Mouse (Mus musculus) embryonic facial prominence, embryonic 13.5 days (tissue): ENCODE measurements around the gene Prss38. TPM values are rescaled to one million over a fixed set of nuclear protein-coding genes. Genes with fewer than 3 reads are reported as not detected.

Source experiments
- ATAC-seq: fragments of 200-750 bp; cut with Nextera tagmentation; 2 replicates; pipeline ENCODE4 v1.8.0; 2017; ENCODE audit warnings: low read depth; ENCODE audit not compliant: insufficient number of reproducible peaks, insufficient read depth, low FRiP score, low TSS enrichment
- H3K27ac ChIP-seq: fragments of 300-500 bp; sonication (generic); 2 replicates; pipeline ENCODE4 v1.5.1; 2015; ENCODE audit warnings: moderate library complexity, mild to moderate bottlenecking, inconsistent platforms
- H3K27me3 ChIP-seq: fragments of 300-500 bp; sonication (generic); 2 replicates; pipeline ENCODE4 v1.6.1; 2015; ENCODE audit warnings: mild to moderate bottlenecking, inconsistent platforms
- H3K36me3 ChIP-seq: fragments of 300-500 bp; sonication (generic); 2 replicates; pipeline ENCODE4 v1.6.1; 2015; ENCODE audit warnings: mild to moderate bottlenecking, inconsistent platforms
- H3K4me1 ChIP-seq: fragments of 300-500 bp; sonication (generic); 2 replicates; pipeline ENCODE4 v1.6.1; 2015; ENCODE audit warnings: inconsistent platforms
- H3K4me2 ChIP-seq: fragments of 300-500 bp; sonication (generic); 2 replicates; pipeline ENCODE4 v1.6.1; 2015; ENCODE audit warnings: moderate library complexity, mild to moderate bottlenecking, inconsistent platforms
- H3K4me3 ChIP-seq: fragments of 300-500 bp; sonication (generic); 2 replicates; pipeline ENCODE4 v1.5.1; 2015; ENCODE audit warnings: mild to moderate bottlenecking, inconsistent platforms
- H3K9ac ChIP-seq: fragments of 300-500 bp; sonication (generic); 2 replicates; pipeline ENCODE4 v1.6.1; 2015; ENCODE audit warnings: mild to moderate bottlenecking, inconsistent platforms
- H3K9me3 ChIP-seq: fragments of 300-500 bp; sonication (generic); 2 replicates; pipeline ENCODE4 v1.6.1; 2016; ENCODE audit warnings: inconsistent platforms
- WGBS: fragments of 180-500 bp; shearing (Covaris S2); methylation state at CpG from one replicate; pipeline ENCODE4 v1.1.7; 2015; ENCODE audit warnings: mixed read lengths; 5-methylcytosine and 5-hydroxymethylcytosine counted together
- microRNA-seq: library from miRNA; unstranded; fragments of <30 nt; microRNA quantifications from one replicate; pipeline ENCODE4, GENCODE M21; 2016
- polyA plus RNA-seq: library from polyadenylated mRNA; unstranded; fragments of >200 nt; fragmentation: Nextera tagmentation; extraction: Ambion mirVana; gene quantifications from 2 replicates; pipeline ENCODE4 v1.2.1, GENCODE M21; 2015

The Prss38 gene
- polyA plus RNA-seq, 1 experiment from 2014 or later, result not detected

DNA sequence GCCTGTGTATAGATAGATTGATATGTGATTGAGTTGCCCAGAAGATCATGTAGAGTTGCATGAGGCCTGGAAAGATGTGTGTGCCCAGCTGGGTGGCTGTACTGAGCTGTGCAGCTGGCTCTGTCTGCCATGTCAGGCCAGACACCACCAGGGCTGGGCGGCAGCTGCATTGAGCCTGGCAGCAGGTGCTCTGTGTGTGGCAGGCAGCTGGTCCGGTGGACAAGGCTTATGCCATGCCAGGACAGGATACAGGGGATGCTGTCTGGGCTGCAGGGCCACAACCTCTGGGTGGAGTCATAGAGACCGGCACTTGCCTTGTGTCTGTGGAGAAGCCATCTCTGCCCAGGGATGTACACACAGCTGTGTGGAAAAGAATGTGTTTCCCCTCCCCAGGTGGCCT, 52.5 kb downstream of the Prss38 start:
- Histone ChIP-seq H3K9ac (no peak overlapping the region), H3K4me1 (0 out of 2 replicates have a peak, but pooled peaks cover 3% of the 10 kb centered on the region), H3K36me3 (peaks cover 5% of the 10 kb centered on the region; the same call in 1 of the 2 replicates), H3K4me3 (no peak overlapping the region), H3K4me2 (no peak overlapping the region), H3K9me3 (no peaks in the 10 kb centered on the region), H3K27me3 (no peaks in the 10 kb centered on the region), H3K27ac (no peak overlapping the region)
- ATAC-seq, result no peak
- 81% methylated on average over 3 of the region's 3 CpGs for WGBS

Small RNAs within 50 kb of the gene (microRNA-seq; reads per million reads assigned to microRNA genes)
- gene Gm24756, result not detected

Other genes with a start within 250 kb of the Prss38 start
- 0.32 and 0.42 TPM in 2 replicates for gene Obscn, start 239.3 kb downstream of the Prss38 start, polyA plus RNA-seq
- 3.3 and 3.6 TPM in 2 replicates for gene Iba57, start 211.9 kb downstream of the Prss38 start, polyA plus RNA-seq
- gene Gjc2, start 192.4 kb downstream of the Prss38 start, polyA plus RNA-seq, result 0.21 and 0.28 TPM in 2 replicates
- gene Guk1, start 183.4 kb downstream of the Prss38 start, polyA plus RNA-seq, result 124 and 142 TPM in 2 replicates
- gene Mrpl55, start 173.2 kb downstream of the Prss38 start, polyA plus RNA-seq, result 90.7 and 97.1 TPM in 2 replicates
- 36.8 and 45.5 TPM in 2 replicates for gene 2310033P09Rik, start 167.3 kb downstream of the Prss38 start, polyA plus RNA-seq
- 693 and 702 TPM in 2 replicates for gene Arf1, start 147.4 kb downstream of the Prss38 start, polyA plus RNA-seq
- 3.7 and 4.0 TPM in 2 replicates for gene Wnt3a, start 84.9 kb downstream of the Prss38 start, polyA plus RNA-seq
- gene Wnt9a, start 68.7 kb downstream of the Prss38 start, polyA plus RNA-seq, result 6.9 and 7.3 TPM in 2 replicates
- 14.9 and 15.4 TPM in 2 replicates for gene Jmjd4, start 74.4 kb upstream of the Prss38 start, polyA plus RNA-seq
- 137 and 140 TPM in 2 replicates for gene Snap47, start 75.5 kb upstream of the Prss38 start, polyA plus RNA-seq
- 10.5 and 11.3 TPM in 2 replicates for gene Zfp867, start 96.8 kb upstream of the Prss38 start, polyA plus RNA-seq
- gene Zkscan17, start 151.1 kb upstream of the Prss38 start, polyA plus RNA-seq, result 23.9 and 24.9 TPM in 2 replicates
- 0.22 and 0.39 TPM in 2 replicates for gene Nlrp3, start 165.9 kb upstream of the Prss38 start, polyA plus RNA-seq
- 0.43 TPM in 1 of 2 replicates, not detected in the other for gene Olfr222, start 200.6 kb upstream of the Prss38 start, polyA plus RNA-seq
- gene Olfr223, start 217.6 kb upstream of the Prss38 start, polyA plus RNA-seq, result not detected in 2 replicates